ENCODE assay signal across 33 mouse cellular contexts in the genomic region with DNA sequence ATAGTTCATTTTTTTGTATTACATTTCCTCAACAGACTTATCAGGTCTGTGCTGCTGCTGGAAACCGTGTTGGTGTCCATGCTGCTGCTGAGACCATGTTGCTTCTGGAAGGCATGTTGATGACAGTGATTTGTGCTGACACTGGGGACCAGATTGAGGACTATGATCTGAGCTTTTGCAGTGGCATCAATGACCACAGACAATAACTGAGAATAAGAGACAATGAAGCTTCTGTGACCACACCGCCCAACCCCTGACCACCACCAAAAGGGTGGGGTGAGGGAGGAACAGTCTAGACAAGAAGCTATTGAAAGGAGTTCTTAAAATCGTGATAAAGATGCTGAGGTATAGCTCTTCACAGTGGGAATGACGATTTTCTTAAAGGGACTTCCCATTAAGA.
"Had no signal": no experiment of that assay in that cellular context is flagged by ENCODE, and none has a peak within 500 bp of the region (broad histone marks: within the 10 kb centered on the region; RNA-seq: fewer than 3 reads in every experiment).

No protein-coding gene starts in this region.

- H3K9me3 ChIP-seq: heart, embryonic 10.5 days; heart, embryonic 12.5 days; heart, embryonic 13.5 days; heart, embryonic 15.5 days; hindbrain, embryonic 10.5 days; hindbrain, embryonic 12.5 days; hindbrain, embryonic 13.5 days; hindbrain, embryonic 15.5 days; intestine, embryonic 15.5 days; kidney, embryonic 15.5 days had no signal

- H3K4me1 ChIP-seq: heart, embryonic 10.5 days; heart, embryonic 12.5 days; heart, embryonic 13.5 days; heart, embryonic 15.5 days; hindbrain, embryonic 10.5 days; hindbrain, embryonic 12.5 days; hindbrain, embryonic 13.5 days; hindbrain, embryonic 15.5 days; intestine, embryonic 15.5 days; kidney, embryonic 15.5 days had no signal

- H3K4me2 ChIP-seq: heart, embryonic 11.5 days; heart, embryonic 12.5 days; heart, embryonic 13.5 days; heart, embryonic 15.5 days; hindbrain, embryonic 12.5 days; hindbrain, embryonic 13.5 days; hindbrain, embryonic 14.5 days; hindbrain, embryonic 15.5 days; intestine, embryonic 15.5 days; kidney, embryonic 15.5 days had no signal

- H3K9ac ChIP-seq: heart, embryonic 12.5 days; heart, embryonic 13.5 days; heart, embryonic 15.5 days; hindbrain, embryonic 12.5 days; hindbrain, embryonic 13.5 days; hindbrain, embryonic 14.5 days; hindbrain, embryonic 15.5 days; intestine, embryonic 15.5 days; kidney, embryonic 15.5 days had no signal

- H3K4me3 ChIP-seq: heart, embryonic 10.5 days; heart, embryonic 12.5 days; heart, embryonic 13.5 days; heart, embryonic 15.5 days; hindbrain, embryonic 10.5 days; hindbrain, embryonic 12.5 days; hindbrain, embryonic 13.5 days; hindbrain, embryonic 15.5 days; intestine, embryonic 15.5 days; kidney, embryonic 15.5 days; layer of hippocampus, adult 2 months had no signal

- ATAC-seq: hindbrain, embryonic 16.5 days; hindbrain, postnatal 0 days; inflammation-experienced regulatory T-cells, adult 6 months; intestine, embryonic 15.5 days; intestine, postnatal 0 days had no signal

- H3K36me3 ChIP-seq: heart, embryonic 10.5 days; heart, embryonic 12.5 days; heart, embryonic 13.5 days; heart, embryonic 15.5 days; hindbrain, embryonic 10.5 days; hindbrain, embryonic 12.5 days; hindbrain, embryonic 13.5 days; hindbrain, embryonic 15.5 days; intestine, embryonic 15.5 days; kidney, embryonic 15.5 days had no signal

- DNase-seq: heart, postnatal 10 days; heart, postnatal 14 days; heart, postnatal 36 days; heart, postnatal 4 days; kidney, adult 11 months; kidney, adult 18-20 months; kidney, adult 2 months; kidney, adult 8-10 months; kidney, adult 9 months; kidney, postnatal 10 days; kidney, postnatal 14 days; kidney, postnatal 36 days; kidney, postnatal 4 days; layer of hippocampus, adult 9-11 months; layer of hippocampus, postnatal 36 days had no signal

- H3K27me3 ChIP-seq: heart, embryonic 12.5 days; heart, embryonic 13.5 days; heart, embryonic 15.5 days; hindbrain, embryonic 12.5 days; hindbrain, embryonic 13.5 days; hindbrain, embryonic 15.5 days; intestine, embryonic 15.5 days; kidney, embryonic 15.5 days had no signal

- H3K27ac ChIP-seq: heart, embryonic 10.5 days; heart, embryonic 13.5 days; heart, embryonic 15.5 days; hindbrain, embryonic 10.5 days; hindbrain, embryonic 12.5 days; hindbrain, embryonic 13.5 days; hindbrain, embryonic 14.5 days; hindbrain, embryonic 15.5 days; hindbrain, postnatal 0 days; intestine, embryonic 15.5 days; kidney, embryonic 15.5 days; kidney, postnatal 0 days; layer of hippocampus, adult 2 months had no signal
